Mouse (Mus musculus): Measurements from ENCODE around the gene Nova2. TPM values are rescaled to one million over a fixed set of nuclear protein-coding genes. Genes with fewer than 3 reads are reported as not detected.
A peak's percentile ranks its signal among the peaks of the same experiment; 100 is the strongest.

Nova2 gene
- polyA plus RNA-seq, 1 experiment from 2014 or later: 0.89 TPM

GRCm38 (mm10) chr7:18962171-18962792 lies 36.6 kb downstream of the Nova2 start:
- ATAC-seq (ENCODE audit: low read depth): no peak
- Histone ChIP-seq H3K9me3 (ENCODE audit: control insufficient read depth, low read length) (no peaks in the 10 kb centered on the region), H3K4me1 (replicated peaks; ENCODE audit: control insufficient read depth, insufficient read depth, low read length) (peaks cover 16% of the 10 kb centered on the region), H3K9ac (ENCODE audit: low read length) (no peak overlapping the region), H3K36me3 (ENCODE audit: control insufficient read depth, insufficient read depth, low read length) (no peaks in the 10 kb centered on the region), H3K27me3 (ENCODE audit: control insufficient read depth, insufficient read depth, low read depth, low read length) (peaks cover 62% of the 10 kb centered on the region), H3K4me2 (ENCODE audit: low read depth, low read length) (peak overlapping the region; percentile 27), H3K4me3 (ENCODE audit: low read length) (0 out of 2 replicates have a peak overlapping the region, but pooled peaks have one; percentile 9), H3K27ac (ENCODE audit: low read length) (no peak overlapping the region)
- 2% methylated on average over 17 of the region's 17 CpGs for WGBS

GRCm38 (mm10) chr7:18962795-18963194 lies 37.1 kb downstream of the Nova2 start:
- peaks cover 62% of the 10 kb centered on the region for H3K27me3 ChIP-seq (ENCODE audit: control insufficient read depth, insufficient read depth, low read depth, low read length)
- no peaks in the 10 kb centered on the region for H3K9me3 ChIP-seq (ENCODE audit: control insufficient read depth, low read length)
- no peak overlapping the region; the same call in 1 of the 2 replicates for H3K9ac ChIP-seq (ENCODE audit: low read length)
- peaks cover 13% of the 10 kb centered on the region for H3K4me1 ChIP-seq (replicated peaks; ENCODE audit: control insufficient read depth, insufficient read depth, low read length)
- 6% methylated on average over 17 of the region's 20 CpGs for WGBS
- H3K27ac ChIP-seq (ENCODE audit: low read length): no peak overlapping the region
- no peak for ATAC-seq (ENCODE audit: low read depth)
- H3K36me3 ChIP-seq (ENCODE audit: control insufficient read depth, insufficient read depth, low read length): no peaks in the 10 kb centered on the region
- H3K4me3 ChIP-seq (ENCODE audit: low read length): 0 out of 2 replicates have a peak overlapping the region, but pooled peaks have one; percentile 9
- peak overlapping the region; percentile 27 for H3K4me2 ChIP-seq (ENCODE audit: low read depth, low read length)

- no peak overlapping the region for H3K4me2 ChIP-seq (ENCODE audit: low read depth, low read length)
- no peaks in the 10 kb centered on the region for H3K36me3 ChIP-seq (ENCODE audit: control insufficient read depth, insufficient read depth, low read length)
- H3K27ac ChIP-seq (ENCODE audit: low read length): no peak overlapping the region
- H3K9me3 ChIP-seq (ENCODE audit: control insufficient read depth, low read length): no peaks in the 10 kb centered on the region
- H3K9ac ChIP-seq (ENCODE audit: low read length): no peak overlapping the region
- 2% methylated on average over 19 of the region's 19 CpGs for WGBS
- peaks cover 13% of the 10 kb centered on the region for H3K4me1 ChIP-seq (replicated peaks; ENCODE audit: control insufficient read depth, insufficient read depth, low read length)
- H3K27me3 ChIP-seq (ENCODE audit: control insufficient read depth, insufficient read depth, low read depth, low read length): peaks cover 62% of the 10 kb centered on the region
- no peak overlapping the region for H3K4me3 ChIP-seq (ENCODE audit: low read length)
- ATAC-seq (ENCODE audit: low read depth): no peak
Measured at GRCm38 (mm10) chr7:18963294-18963843, 37.7 kb downstream of the Nova2 start.

GRCm38 (mm10) chr7:18965312-18965711 lies 39.6 kb downstream of the Nova2 start:
- no peak for ATAC-seq (ENCODE audit: low read depth)
- Histone ChIP-seq H3K9ac (ENCODE audit: low read length) (no peak overlapping the region), H3K27me3 (ENCODE audit: control insufficient read depth, insufficient read depth, low read depth, low read length) (peaks cover 52% of the 10 kb centered on the region), H3K36me3 (ENCODE audit: control insufficient read depth, insufficient read depth, low read length) (no peaks in the 10 kb centered on the region), H3K9me3 (ENCODE audit: control insufficient read depth, low read length) (no peaks in the 10 kb centered on the region), H3K4me2 (ENCODE audit: low read depth, low read length) (no peak overlapping the region), H3K4me3 (ENCODE audit: low read length) (no peak overlapping the region), H3K27ac (ENCODE audit: low read length) (no peak overlapping the region), H3K4me1 (replicated peaks; ENCODE audit: control insufficient read depth, insufficient read depth, low read length) (0 out of 2 replicates have a peak, but pooled peaks cover 9% of the 10 kb centered on the region)
- WGBS: 76% methylated on average over 5 of the region's 5 CpGs

- no peak; the same call in 1 of the 2 replicates for ATAC-seq (ENCODE audit: low read depth)
Measured at GRCm38 (mm10) chr7:18967603-18968002, 41.9 kb downstream of the Nova2 start.

GRCm38 (mm10) chr7:18970956-18971355 lies 45.3 kb downstream of the Nova2 start:
- no peak overlapping the region for H3K9ac ChIP-seq (ENCODE audit: low read length)
- WGBS: 85% methylated on average over 3 of the region's 3 CpGs
- peaks cover under 1% of the 10 kb centered on the region for H3K27me3 ChIP-seq (ENCODE audit: control insufficient read depth, insufficient read depth, low read depth, low read length)
- no peaks in the 10 kb centered on the region for H3K4me1 ChIP-seq (replicated peaks; ENCODE audit: control insufficient read depth, insufficient read depth, low read length)
- no peaks in the 10 kb centered on the region for H3K36me3 ChIP-seq (ENCODE audit: control insufficient read depth, insufficient read depth, low read length)
- no peak for ATAC-seq (ENCODE audit: low read depth)
- H3K4me2 ChIP-seq (ENCODE audit: low read depth, low read length): no peak overlapping the region
- no peaks in the 10 kb centered on the region for H3K9me3 ChIP-seq (ENCODE audit: control insufficient read depth, low read length)
- H3K27ac ChIP-seq (ENCODE audit: low read length): no peak overlapping the region
- H3K4me3 ChIP-seq (ENCODE audit: low read length): no peak overlapping the region

More at GRCm38 (mm10) chr7:18967603-18968002, 41.9 kb downstream of the Nova2 start:
- Histone ChIP-seq H3K4me2 (ENCODE audit: low read depth, low read length) (no peak overlapping the region), H3K27me3 (ENCODE audit: control insufficient read depth, insufficient read depth, low read depth, low read length) (peaks cover 31% of the 10 kb centered on the region), H3K4me1 (replicated peaks; ENCODE audit: control insufficient read depth, insufficient read depth, low read length) (0 out of 2 replicates have a peak, but pooled peaks cover 4% of the 10 kb centered on the region), H3K27ac (ENCODE audit: low read length) (no peak overlapping the region), H3K36me3 (ENCODE audit: control insufficient read depth, insufficient read depth, low read length) (no peaks in the 10 kb centered on the region), H3K9ac (ENCODE audit: low read length) (no peak overlapping the region), H3K4me3 (ENCODE audit: low read length) (no peak overlapping the region), H3K9me3 (ENCODE audit: control insufficient read depth, low read length) (no peaks in the 10 kb centered on the region)
- 6% methylated on average over 8 of the region's 8 CpGs for WGBS

- ATAC-seq (ENCODE audit: low read depth): no peak
- H3K4me3 ChIP-seq (ENCODE audit: low read length): no peak overlapping the region
- H3K36me3 ChIP-seq (ENCODE audit: control insufficient read depth, insufficient read depth, low read length): no peaks in the 10 kb centered on the region
- H3K9me3 ChIP-seq (ENCODE audit: control insufficient read depth, low read length): no peaks in the 10 kb centered on the region
- no peaks in the 10 kb centered on the region for H3K27me3 ChIP-seq (ENCODE audit: control insufficient read depth, insufficient read depth, low read depth, low read length)
- WGBS: 65% methylated on average over 9 of the region's 9 CpGs
- no peak overlapping the region for H3K4me2 ChIP-seq (ENCODE audit: low read depth, low read length)
- H3K4me1 ChIP-seq (replicated peaks; ENCODE audit: control insufficient read depth, insufficient read depth, low read length): no peaks in the 10 kb centered on the region
- H3K9ac ChIP-seq (ENCODE audit: low read length): no peak overlapping the region
- H3K27ac ChIP-seq (ENCODE audit: low read length): no peak overlapping the region
Measured at GRCm38 (mm10) chr7:18978381-18978780, 52.7 kb downstream of the Nova2 start.

- no peak for ATAC-seq (ENCODE audit: low read depth)
- no peak overlapping the region for H3K27ac ChIP-seq (ENCODE audit: low read length)
- peaks cover 1% of the 10 kb centered on the region for H3K27me3 ChIP-seq (ENCODE audit: control insufficient read depth, insufficient read depth, low read depth, low read length)
- no peak overlapping the region for H3K9ac ChIP-seq (ENCODE audit: low read length)
- no peaks in the 10 kb centered on the region for H3K36me3 ChIP-seq (ENCODE audit: control insufficient read depth, insufficient read depth, low read length)
- WGBS: 44% methylated on average over 2 of the region's 2 CpGs
- H3K4me2 ChIP-seq (ENCODE audit: low read depth, low read length): no peak overlapping the region
- H3K4me1 ChIP-seq (replicated peaks; ENCODE audit: control insufficient read depth, insufficient read depth, low read length): peaks cover 10% of the 10 kb centered on the region
- no peaks in the 10 kb centered on the region for H3K9me3 ChIP-seq (ENCODE audit: control insufficient read depth, low read length)
- no peak overlapping the region for H3K4me3 ChIP-seq (ENCODE audit: low read length)
Measured at GRCm38 (mm10) chr7:18986503-18986902, 60.8 kb downstream of the Nova2 start.

GRCm38 (mm10) chr7:18987100-18987499 lies 61.4 kb downstream of the Nova2 start, which contains the start of gene Nanos2:
Gene Nanos2, plus strand, starts transcription at chr7:18987400.
- no peak within 1 kb of the TSS for H3K27ac ChIP-seq (ENCODE audit: low read length)
- H3K4me3 ChIP-seq (ENCODE audit: low read length): no peak within 1 kb of the TSS
- H3K4me1 ChIP-seq (replicated peaks; ENCODE audit: control insufficient read depth, insufficient read depth, low read length): peaks cover 16% of the 10 kb centered on the region
- H3K36me3 ChIP-seq (ENCODE audit: control insufficient read depth, insufficient read depth, low read length): no peaks in the 10 kb centered on the region
- H3K27me3 ChIP-seq (ENCODE audit: control insufficient read depth, insufficient read depth, low read depth, low read length): peaks cover 7% of the 10 kb centered on the region
- H3K9me3 ChIP-seq (ENCODE audit: control insufficient read depth, low read length): no peaks in the 10 kb centered on the region
- no peak within 1 kb of the TSS for H3K4me2 ChIP-seq (ENCODE audit: low read depth, low read length)
- 62% methylated on average over 2 of the region's 2 CpGs for WGBS
- no peak within 1 kb of the TSS for H3K9ac ChIP-seq (ENCODE audit: low read length)
- ATAC-seq (ENCODE audit: low read depth): no peak
